Mouse (Mus musculus) lung, postnatal 0 days (tissue): ENCODE measurements around the gene Tbc1d12.

Experiments used
- CTCF ChIP-seq: IDR thresholded peaks from 2 replicates; pipeline ENCODE4 v1.5.1; 2016; ENCODE audit warnings: antibody characterized with exemption, mild to moderate bottlenecking
- EP300 ChIP-seq: IDR thresholded peaks from 2 replicates; pipeline ENCODE4 v1.6.1; 2016; ENCODE audit warnings: antibody characterized with exemption, mild to moderate bottlenecking, control low read depth

DNA sequence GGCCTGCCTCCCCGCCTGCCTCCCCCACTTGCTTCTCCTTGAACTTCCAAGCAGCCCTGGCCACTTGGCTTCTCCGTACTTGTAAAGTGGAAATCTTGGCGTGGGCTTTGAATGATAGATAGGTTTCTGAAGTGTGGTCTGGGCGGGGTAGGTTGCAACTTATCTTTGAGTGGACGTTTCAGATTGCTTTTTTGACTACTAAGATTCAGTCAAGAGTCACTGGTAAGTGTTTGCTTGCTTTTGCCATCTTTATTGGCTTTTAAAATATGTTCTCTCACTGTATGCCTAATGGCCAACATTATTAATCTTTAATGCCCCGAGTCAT is 95.1 kb downstream of the Tbc1d12 start:
- TF ChIP-seq CTCF (no peak), EP300 (no peak)
